Mouse (Mus musculus): ENCODE measurements around the gene Hbp1.

The Hbp1 gene

DNA sequence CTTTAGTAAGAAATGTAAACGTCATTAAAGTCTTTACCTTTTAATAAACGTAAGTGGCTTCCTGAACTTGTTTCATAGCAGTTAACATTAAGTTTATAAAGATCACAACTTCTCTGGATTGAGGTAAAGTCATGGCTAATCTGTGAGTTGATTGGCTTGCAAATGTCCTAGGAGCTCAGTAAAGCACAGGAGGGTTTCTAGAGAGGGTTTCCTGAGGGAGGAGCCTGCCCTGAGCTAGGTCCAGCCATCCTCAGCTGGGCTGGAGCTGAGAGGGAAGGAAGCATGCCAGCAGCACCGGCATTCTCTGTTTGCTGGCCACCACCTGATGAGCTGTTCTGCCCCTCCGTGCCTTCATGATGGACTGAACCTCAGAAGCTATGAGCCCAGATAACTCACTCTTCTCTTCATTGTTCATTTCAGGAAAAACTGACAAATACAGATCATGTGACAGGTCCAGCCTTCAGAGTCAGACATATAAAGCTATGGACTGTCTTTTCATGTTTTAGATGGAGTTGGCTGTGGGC, 49.9 kb downstream of the Hbp1 start:
- no peak for DNase-seq

DNA sequence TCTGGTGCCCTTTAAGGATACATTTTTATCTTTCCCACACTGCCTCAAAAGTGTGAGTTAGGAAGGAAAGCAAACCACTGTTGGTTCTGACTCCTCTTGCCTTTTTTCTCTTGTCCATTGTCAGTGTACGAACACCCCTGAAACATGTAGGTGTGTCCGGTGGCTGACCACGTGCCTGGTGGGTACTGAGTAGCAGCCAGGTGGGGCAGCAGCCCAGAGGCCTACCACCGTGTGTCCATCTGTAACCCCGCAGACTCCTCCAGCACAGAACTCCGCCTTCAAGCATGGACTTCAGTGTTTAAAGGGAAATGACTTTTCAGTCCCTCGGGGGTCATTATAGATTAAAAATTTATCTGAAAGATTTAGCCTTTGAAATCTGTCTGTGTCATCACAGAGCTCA, 52.9 kb downstream of the Hbp1 start:
- no peak for DNase-seq

DNA sequence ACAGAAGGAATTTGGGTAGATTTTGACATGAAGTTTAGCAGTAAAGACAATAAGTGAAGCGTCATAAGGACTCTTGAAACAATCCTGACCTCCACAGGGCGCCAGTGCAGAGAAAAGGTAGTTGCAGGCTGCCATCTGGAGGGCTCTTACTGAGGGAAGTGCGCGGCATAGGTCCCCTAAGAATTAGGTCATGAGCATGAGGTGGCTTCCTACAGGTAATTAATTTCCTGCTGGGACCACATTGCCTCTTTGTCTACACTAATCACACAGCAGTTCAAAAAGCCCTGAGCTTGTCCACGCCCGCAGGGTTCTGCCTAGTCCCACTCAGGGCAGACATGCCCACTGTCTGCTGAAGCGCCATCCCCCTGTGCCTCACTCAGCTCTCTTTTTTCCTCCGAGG, 53.3 kb downstream of the Hbp1 start:
- DNase-seq = no peak

DNA sequence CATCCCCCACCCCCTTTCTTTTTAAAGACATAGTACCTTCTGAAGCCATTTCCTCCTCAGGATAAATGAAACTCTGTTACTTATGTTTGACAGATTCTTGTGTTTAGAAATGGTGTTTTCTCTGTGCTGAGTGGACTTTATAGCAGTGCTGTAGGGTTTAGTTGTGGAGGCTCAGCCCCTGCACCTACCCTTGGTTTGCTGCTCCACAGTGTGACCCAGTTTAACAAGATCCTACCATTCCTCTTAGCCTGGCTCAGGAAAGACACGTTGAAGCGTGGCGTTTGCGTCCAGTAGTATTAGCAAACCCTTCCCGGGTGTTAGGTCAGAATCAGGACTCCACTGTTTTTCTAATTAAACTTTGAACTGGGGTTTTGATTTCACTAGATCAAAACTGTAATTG, 54.0 kb downstream of the Hbp1 start:
- no peak for DNase-seq

DNA sequence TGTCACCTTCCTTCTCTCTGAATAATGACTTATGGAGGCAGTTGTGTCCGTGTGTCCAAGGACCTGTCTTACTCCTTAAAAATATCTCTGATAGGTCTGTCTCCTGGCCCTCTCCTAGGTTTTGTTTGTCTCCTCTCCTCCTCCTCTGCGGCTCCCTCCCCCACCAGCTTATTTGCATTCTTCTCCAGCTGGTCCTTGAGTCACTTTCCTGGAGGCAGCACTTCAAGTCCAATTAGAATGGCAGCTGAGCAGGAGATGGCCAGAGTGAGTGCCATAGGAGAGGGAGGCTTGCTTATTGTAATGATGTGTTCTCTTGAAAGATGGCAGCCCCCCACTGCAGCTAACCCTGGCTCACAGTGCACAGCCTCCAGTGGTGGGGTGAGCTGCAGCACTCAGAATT, 54.4 kb downstream of the Hbp1 start:
- DNase-seq = no peak

DNA sequence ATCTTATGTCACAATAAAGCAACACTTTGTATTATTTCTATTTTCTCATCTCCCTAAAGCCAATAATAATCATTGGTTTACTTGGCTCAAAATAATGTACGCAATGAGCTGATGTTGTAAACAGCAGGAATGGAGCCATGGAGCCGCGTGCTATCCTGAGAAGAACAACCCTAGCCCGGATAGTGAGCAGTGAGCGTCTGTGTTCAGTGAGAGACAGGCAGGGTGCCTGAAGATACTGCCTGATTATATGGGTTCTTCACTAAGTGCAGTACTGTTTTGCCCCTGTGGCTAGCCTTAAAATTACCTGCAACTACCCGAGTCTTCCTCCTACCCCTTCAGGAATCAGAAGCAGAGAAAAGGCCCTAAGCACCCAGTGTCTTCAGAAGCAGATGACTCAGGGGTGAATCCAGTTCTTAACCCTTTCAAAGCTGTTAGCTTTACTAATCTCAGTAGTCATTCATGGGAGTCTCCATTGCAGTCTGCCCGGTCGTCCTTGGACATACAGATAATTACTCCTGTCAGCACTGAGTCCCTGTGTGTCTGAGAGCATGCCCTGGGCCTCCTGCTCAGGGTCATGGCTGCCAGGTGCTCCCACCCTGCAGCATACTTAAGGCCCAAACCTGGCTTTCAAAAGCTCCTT, 55.1 kb downstream of the Hbp1 start:
- no peak for DNase-seq

DNA sequence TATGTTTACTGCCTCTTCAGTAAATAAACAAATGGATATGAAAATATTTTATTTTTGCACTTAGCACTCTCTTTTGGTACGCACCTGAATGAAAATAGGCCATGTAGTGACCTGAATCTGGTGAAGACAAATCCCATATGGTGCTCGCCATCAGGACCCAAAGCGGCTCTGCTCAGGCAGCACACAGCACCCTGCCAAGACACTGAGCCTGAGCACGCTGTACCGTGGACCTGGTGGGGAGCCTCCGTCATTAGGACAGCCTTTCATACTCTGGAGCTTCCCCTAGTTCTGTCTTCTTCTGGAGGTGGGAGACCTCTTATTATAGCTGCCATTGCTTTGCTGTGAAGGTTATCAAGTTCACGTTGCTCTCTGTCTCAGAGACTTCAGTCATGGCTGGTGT, 57.6 kb downstream of the Hbp1 start:
- no peak for DNase-seq

DNA sequence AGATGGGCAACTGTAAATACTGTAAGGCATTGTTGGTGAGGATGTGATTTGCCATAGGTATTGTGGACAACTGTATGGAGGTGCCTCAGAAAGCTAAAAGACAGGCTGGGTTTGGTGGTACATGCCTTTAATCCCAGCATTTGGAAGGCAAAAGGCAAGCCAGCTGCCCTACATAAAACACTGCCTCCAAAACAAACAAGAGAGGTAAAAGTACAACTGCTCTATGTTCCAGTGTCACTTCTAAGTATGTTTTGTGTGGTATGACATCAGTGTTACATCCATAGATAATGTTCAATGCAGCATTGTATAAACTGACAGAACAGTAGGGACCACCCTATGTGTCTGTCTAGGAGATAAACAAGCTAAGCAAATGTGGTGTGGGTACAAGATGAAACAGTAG, 58.3 kb downstream of the Hbp1 start:
- DNase-seq = no peak

DNA sequence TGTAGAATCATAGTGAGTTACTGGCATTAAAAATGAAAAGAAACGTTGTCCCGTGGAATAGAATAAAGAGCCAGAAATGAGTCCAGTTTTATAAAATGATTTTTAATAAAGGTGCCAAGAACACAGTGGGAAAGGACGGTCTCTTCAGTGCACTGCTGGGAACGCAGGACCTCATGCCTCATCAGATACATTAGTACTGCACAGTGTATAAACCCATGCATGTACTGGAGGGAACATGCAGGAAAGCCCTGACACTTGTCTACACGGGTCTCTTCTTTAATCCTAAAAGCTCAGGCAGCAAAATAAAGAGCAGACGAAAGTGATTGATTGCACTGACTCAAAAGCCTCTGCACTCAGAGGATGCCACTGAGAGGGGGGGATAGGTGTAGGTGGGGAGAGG, 59.6 kb downstream of the Hbp1 start:
- no peak for DNase-seq

DNA sequence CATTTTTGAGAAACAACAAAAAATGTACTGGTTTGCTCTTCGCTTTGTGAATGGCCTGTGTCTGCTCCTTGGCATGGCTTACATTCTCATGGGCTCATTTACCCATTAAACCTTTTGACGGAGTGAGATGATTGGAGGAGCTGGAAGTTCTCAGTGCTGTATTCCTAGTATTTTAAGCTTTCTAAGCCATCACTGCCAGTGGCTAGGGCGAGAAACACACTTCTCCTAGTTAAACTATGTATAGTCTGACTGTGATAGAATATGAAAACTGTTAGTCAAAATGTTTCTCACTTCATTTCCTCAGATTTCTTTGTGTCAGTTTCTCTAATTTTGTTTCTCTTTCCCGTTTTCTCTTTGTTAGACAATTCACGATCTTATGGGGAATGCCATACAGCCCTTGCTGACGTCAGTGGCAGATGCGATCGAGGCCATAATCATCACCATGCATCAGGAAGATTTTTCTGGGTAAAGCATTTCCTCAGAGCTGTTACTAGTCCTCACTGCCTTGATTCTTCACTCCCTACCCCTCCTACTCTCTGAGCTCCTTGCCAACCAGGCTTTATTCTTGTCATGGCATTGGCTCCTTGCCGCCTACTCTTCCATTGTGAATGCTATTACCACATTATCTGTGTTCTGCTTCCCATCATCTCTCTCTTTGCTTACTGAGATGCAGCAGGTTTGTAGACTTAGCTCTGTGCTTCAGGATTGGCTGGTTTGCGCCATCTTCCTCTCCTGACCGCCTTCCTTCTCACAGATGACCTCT, 64.3 kb downstream of the Hbp1 start:
- no peak for DNase-seq

DNA sequence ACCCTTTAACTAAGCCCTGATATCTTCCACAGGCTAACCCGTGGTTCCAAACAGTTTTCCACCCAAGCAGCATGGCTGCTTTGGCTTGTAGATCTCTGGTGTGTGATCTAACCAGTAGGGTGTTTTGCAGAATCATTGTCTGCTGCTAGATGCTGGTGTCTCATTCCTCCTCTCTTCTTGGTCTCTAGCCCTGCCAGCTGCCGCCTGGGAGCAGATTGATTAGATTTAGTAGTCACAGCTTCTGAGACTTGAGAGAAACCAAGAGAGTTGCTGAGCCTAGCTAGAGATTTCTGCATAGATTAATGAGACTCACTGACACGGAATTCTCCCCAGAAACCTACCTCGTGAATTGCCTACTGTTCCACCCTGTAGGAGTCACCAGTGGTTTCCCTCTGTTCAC, 65.3 kb downstream of the Hbp1 start:
- no peak for DNase-seq

DNA sequence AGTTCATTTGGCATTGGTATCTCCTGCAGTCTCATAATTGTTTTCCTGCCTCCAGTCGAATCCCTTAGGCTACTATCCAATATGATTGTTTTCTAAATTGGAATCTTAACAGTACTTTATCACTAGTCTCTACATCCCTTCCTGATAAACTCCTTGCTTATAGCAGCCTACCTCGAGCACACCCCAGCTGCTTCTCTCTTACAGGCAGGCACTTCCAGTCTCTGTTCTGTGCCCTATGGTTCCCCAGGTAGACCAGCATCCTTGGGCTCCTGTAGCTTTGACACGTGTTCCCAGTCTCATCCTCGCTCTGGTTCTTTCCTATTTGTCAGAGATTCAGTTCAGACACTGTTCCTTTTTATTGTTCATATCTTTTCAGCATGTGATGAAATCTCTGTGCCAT, 66.0 kb downstream of the Hbp1 start:
- DNase-seq = no peak

DNA sequence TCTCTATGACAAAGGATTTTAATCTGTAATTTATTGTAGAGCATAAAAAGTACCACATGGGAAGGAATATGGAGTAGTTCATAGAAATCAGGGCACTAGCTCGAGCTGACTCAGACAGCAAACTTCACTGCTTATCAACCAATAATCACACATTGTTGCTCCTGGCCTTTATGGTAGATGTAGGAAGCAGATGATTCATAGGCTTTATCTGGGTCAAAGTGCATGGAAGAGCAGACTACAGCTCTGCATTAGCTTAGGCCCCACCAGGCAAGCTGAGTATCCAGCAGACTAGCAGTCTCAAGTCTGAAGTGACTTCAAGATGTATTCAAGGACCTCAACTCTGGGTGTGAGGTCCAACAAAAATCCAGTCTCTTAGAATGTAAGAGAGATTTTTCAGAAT, 67.6 kb downstream of the Hbp1 start:
- no peak for DNase-seq

DNA sequence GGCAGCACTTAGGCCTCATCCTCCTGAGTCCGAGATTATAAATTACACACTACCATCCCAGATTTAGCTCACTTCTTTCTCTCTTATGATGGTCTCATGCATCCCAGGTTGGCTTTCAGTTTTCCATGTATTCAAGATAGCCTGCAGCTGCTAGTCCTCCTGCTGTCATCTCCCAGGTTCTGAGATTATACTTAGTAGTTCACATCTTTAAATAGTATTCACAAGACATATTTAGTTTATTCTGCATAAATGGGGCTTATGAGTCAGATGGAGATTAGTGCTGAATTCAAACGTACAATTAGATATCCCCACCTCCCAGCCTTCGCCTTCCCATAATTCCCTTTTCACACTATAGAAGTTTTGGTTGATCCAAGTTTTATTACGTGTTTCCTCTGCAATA, 73.6 kb downstream of the Hbp1 start:
- no peak for DNase-seq
